Mouse (Mus musculus) urinary bladder, adult 18-20 months (tissue): ENCODE measurements around the gene Tfdp2.
A peak's percentile ranks its signal among the peaks of the same experiment; 100 is the strongest.
"Not testable (repeated sequence)": the region's sequence is repeated elsewhere in the genome, so short reads cannot be mapped to it uniquely, and the experiment has no call there.

Experiments
- DNase-seq, 2 experiments: peaks; one replicate each; pipeline ENCODE4 v3.0.0; 2022; ENCODE audit warnings: low spot score in 2 of 2, mixed read lengths in 2 of 2

The Tfdp2 gene

DNA sequence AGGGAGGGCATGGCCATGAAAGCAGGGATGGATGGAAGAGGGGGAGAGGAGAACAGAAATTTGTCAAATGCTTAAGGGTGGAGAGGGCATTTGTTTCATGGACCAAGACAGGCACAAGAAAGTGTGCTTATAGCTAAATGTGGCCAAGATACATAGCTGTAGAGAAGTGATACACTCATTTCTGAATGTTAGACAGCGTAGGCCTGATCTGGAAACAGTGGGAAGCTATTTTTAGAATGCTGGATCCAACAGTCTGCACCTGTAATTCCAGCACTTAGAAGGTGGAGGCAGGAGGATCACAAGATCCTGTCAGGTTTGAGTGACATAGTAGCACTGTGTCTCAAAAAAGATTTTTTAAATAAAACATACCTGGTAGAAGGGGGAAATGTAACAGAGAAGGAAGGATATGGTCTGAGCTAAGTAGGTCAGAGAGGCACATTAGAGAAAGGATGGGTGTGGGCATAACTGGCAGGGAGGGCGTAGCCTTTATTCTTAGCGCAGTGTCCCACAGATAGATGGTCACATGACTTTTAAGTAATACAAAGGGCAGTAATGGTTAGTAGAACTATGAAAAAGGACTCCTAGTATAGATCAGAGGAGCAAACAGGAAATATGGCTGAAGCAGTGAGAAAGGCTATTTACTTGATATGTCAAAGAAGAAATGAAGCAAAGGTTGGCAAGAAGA, 103.4 kb downstream of the Tfdp2 start:
- no peak for DNase-seq

GRCm38 (mm10) chr9:96308816-96309215, 112.7 kb downstream of the Tfdp2 start:
- no peak for DNase-seq

- DNase-seq, result no peak
These were observed 116.0 kb downstream of the Tfdp2 start for GRCm38 (mm10) chr9:96312074-96312473.

- DNase-seq, result no peak
These were observed 123.3 kb downstream of the Tfdp2 start for GRCm38 (mm10) chr9:96319333-96319732.

DNA sequence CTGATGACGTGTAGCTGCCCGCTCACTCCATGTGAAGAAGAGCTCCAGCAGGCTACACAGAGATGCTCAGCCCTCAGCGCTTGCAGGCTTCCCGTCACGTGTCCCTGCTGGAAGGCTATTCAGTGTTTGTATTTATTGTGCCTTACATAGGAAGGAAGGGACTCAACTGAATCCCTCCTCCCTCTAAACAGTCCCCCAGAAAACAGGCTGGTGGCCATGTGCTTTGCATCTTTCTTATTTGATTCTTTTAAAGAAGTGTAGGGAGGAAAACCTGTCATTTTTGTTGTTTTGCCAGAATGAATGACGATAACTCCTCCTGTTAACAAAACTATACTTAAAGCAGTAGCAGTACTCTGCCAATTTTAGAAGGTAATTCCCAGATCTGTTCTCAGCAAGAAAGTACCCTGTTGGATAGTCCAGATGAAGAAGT, 124.5 kb downstream of the Tfdp2 start:
- no peak for DNase-seq

- no peak for DNase-seq
These were observed 126.5 kb downstream of the Tfdp2 start for GRCm38 (mm10) chr9:96322411-96323152.

DNA sequence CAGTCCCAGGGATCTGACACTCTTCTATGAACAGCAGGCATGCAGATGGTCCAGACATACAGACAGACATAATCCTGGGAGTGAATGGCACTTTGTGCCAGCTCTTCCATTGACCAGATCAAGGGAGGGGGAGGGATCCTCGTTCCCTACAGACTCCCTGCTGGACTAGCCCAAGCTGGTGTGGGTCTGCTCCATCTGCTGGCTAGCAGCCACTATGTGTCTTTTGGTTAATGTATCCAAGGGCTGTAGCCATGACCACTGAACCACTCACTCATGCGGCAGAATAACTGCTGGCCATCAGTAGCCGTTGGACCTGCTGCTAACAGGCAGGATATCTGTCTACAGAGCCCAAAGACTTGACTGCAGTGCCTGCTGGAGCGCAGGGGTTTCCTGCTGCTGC, 128.4 kb downstream of the Tfdp2 start:
- no peak for DNase-seq

GRCm38 (mm10) chr9:96326496-96326923, 130.4 kb downstream of the Tfdp2 start:
- DNase-seq, result peak; percentile 66 to 77

GRCm38 (mm10) chr9:96328226-96328625, 132.2 kb downstream of the Tfdp2 start:
- no peak for DNase-seq

GRCm38 (mm10) chr9:96331146-96331545, 135.1 kb downstream of the Tfdp2 start:
- no peak for DNase-seq

- DNase-seq, result no peak
These were observed 149.7 kb downstream of the Tfdp2 start for GRCm38 (mm10) chr9:96345750-96346149.

- DNase-seq, result no peak
These were observed 152.8 kb downstream of the Tfdp2 start for GRCm38 (mm10) chr9:96348885-96349284.

DNA sequence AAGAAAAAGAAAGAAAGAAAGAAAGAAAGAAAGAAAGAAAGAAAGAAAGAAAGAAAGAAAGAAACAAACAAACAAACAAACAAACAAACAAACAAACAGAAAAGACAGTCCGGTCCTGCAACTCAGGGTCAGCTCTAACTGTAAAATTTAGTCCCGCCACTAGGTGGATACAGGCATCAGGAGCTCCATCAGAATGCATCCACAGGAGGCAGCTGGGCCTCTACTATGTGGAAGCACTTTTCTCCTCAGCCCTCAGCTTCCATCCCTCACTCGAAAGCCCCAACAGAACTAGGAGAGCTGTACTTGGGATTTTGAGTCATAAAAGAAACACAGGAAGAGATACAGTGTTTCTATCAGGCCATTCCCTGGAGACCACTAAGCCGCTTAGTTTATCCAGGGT, 153.9 kb downstream of the Tfdp2 start:
- peak in 1 of 2 experiments; percentile 42 for DNase-seq

- no peak for DNase-seq
These were observed 154.4 kb downstream of the Tfdp2 start for GRCm38 (mm10) chr9:96350476-96350875.

GRCm38 (mm10) chr9:96351771-96352170, 155.7 kb downstream of the Tfdp2 start:
- DNase-seq, result not testable (repeated sequence)

GRCm38 (mm10) chr9:96353121-96353769, 157.2 kb downstream of the Tfdp2 start:
- no peak for DNase-seq

- no peak for DNase-seq
These were observed 157.7 kb downstream of the Tfdp2 start for GRCm38 (mm10) chr9:96353799-96354198.

DNA sequence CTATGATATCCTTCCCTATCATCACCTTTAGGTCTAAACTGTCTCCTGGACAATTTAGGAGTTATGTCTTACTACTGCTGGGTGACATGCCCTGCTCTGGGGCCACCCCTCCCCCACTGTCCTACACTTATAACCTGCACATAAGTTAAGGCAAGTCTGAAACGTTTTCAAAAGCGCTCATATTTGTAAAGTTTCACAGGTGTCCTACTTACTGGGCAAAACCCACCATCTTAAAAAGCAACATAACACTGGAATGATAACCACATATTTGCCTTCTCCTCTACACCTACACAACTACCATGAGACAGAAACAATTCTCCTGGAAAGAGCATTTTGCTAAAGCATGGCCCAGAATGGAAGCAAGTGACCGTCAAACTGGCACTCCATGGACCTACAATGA, 164.0 kb downstream of the Tfdp2 start:
- DNase-seq, result no peak

GRCm38 (mm10) chr9:96363581-96364140, 167.6 kb downstream of the Tfdp2 start:
- DNase-seq, result peak; percentile 58 to 63

DNA sequence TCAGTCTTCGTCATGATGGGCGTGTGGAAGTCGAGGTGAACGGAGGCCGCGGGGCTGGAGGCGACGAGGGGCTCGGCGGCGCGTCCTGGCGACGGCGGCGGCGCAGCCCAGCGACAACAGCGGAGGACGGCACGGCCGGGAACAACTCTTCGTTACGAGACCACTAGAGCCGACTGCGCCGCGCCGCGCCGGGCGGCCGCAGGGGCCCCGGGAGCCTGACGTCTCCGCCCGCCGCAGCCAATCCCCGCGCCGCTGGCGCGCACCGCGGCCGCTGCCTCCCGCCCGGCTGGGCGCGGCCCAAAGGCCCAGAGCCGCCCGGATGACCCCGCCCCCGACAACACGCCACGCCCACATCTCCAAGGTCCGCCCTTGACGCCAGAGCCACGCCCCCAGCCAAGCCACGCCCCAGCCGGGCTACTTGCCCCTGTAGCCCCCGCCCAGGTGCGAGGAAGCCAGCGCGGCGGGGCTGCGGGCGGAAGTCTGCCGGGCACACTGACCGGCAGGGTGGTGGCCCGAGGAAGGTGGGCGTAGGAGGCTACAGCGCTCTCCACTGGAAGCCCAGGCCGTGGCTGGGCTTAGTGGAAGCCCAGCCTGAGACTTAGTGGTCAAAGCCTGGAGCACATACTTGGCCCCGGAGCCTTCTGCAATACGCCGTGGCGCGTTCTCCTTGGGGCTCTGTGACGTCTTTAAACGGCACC, 168.2 kb downstream of the Tfdp2 start, which contains the start of gene Atp1b3:
Gene Atp1b3 (minus strand): TSS at position 302 of the 698 bp plus-strand sequence.
- peak; percentile 100 for DNase-seq

GRCm38 (mm10) chr9:96365271-96365872, 169.3 kb downstream of the Tfdp2 start:
- DNase-seq, result no peak
